Mouse (Mus musculus) erythroid progenitor cell, adult 5-6 weeks (primary cell): Measurements from ENCODE around the gene Ccdc36. TPM values are rescaled to one million over a fixed set of nuclear protein-coding genes. Genes with fewer than 3 reads are reported as not detected.

ENCODE experiments used
- ATAC-seq: replicated peaks from 2 replicates; pipeline ENCODE4 v1.8.0; 2016; ENCODE audit warnings: moderate number of reproducible peaks, mild to moderate bottlenecking, moderate TSS enrichment, inconsistent platforms; ENCODE audit not compliant: poor library complexity, low FRiP score, severe bottlenecking
- total RNA-seq, 2 experiments: library from RNA; stranded (forward) in 1 of 2; stranded (reverse) in 1 of 2; fragments of 150-400 nt in 1 of 2; fragments of 186-747, 209-891 nt in 1 of 2; gene quantifications; 2 replicates each; pipeline versions ENCODE4 v1.2.3 to v1.2.4; 2015 to 2017; ENCODE audit warnings: low replicate concordance in 2 of 2

Ccdc36 gene
- total RNA-seq, 2 experiments from 2014 or later: 1.1 TPM; not detected in 1

DNA sequence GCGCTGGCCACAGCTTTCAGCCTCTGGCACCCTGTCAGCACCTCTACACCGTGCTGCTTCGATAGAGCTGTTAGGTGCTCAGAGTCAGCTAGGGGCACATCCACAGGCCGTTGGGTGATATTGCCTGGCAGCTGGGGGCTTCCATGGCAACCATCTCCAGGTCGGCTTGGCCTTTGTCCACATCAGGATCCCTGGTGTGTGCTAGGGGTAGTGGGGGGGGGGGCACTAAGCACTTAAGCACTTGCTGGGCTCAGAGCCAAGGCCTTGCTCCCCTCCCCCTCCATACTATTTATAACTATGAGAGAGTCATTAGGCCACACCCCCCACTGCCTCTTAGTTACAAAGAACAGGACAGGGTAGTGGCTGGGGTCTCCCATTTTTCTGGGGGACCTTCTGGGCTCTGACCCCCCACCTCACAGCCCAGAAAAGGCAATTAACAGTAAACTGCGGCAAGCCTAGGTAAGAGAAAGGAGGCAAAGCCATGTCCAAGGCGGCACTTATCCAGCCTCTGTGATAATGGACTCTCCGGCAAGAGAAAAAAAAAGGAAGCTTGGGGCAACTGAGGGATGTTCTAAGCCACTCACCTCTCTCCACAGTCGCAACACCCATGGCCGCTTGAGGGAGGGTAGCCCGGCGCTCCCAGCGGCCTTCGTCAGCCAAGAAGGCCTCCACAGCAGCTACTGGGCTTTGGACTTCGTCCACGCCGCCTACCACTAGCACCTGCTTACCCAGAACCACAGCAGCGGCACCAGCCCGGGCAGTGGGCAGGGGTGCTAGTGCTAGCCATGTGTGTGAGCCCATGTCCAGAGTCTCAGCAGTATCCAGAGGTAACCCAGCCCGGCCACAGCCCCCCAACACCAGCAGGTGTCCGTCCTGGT, 22.2 kb upstream of the Ccdc36 start:
- no peak for ATAC-seq

DNA sequence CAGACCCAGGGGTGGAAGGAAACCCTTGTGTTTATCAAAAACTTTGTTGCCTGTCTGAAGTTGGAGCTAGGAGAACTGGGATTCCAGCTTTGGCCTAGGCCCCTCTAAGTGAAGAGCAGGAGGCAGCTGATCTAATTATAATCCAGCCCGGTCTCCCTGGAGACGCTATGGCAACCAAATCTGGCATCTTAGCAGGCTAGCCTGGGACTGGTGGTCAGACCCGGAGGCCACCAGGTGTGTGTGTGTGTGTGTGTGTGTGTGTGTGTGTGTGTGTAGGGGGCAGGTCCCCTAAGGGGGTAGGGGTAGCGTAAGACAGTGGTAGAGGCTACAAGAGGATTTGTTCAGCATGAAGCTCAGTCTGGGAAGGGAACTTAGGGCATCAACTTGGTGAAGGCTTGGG, 21.6 kb upstream of the Ccdc36 start:
- ATAC-seq: no peak

DNA sequence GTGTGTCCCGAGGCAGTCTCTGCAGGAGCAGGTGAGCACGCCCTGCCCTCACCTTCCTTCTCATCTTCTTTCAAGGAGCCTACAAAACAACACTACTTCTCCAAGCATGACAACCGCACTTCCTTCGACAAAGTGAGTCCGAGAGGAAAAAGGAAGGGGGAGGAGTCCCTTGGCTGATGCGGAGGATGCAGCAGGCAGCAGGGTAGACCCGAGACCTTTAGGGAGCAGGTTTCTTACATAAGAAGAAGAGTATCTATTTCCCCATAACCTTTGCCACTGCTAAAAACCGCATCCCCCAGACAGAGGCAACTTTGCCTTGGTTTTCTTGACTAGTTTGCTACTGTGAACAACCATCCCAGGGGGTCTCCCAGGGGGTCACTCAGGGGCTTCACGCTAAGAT, 16.8 kb upstream of the Ccdc36 start:
- ATAC-seq: no peak

DNA sequence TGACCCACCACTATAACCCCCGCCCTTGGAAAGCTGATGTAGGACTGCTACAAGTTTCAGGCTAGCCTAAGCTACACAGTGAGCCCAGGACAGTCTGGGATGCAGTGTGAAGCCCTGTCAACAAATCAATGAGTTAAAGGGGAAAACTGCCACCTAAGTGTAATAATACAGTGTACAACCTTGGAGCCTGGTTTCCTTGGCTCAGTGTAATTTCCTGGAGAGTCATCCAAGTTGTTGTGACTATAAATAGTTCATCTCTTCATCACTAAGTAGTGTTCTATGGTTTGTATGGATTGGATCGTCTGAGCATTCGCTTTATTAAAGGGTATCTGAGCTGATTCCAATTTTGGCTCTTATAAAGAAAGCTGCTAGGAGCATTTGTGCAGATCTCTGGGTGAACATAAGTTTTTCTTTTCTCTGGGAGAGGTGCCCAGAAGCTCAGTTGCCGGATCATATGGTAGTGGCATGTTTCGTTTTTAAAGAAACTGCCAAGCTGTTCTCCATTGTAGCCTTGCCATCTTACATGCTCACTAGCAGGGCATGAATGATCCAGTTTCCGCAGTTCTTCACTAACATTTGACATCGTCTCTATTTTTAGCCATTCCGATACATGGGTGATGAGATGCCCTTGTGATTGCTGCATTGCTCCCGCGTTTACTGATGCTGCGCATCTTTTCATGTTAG, 13.1 kb upstream of the Ccdc36 start:
- ATAC-seq: no peak

DNA sequence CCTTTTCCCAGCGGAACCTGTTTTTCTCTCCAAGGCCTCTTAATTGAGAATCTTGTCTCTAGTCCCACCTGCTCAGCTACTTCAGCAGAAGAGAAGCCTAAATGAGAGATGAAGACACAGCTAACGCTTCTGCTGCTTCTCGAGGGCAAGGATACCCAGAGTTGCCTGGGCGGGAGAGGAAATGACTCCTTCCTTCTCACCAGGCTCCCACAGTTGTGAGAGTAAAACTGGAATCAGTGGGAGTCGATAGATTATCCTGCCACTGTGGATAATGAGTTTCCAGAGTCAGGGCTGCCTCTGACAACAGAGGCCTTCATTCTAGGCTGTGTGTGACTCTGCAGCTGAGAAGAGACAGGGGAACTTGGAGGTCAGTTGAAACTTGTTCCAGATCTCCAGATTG, 12.2 kb upstream of the Ccdc36 start:
- no peak for ATAC-seq

DNA sequence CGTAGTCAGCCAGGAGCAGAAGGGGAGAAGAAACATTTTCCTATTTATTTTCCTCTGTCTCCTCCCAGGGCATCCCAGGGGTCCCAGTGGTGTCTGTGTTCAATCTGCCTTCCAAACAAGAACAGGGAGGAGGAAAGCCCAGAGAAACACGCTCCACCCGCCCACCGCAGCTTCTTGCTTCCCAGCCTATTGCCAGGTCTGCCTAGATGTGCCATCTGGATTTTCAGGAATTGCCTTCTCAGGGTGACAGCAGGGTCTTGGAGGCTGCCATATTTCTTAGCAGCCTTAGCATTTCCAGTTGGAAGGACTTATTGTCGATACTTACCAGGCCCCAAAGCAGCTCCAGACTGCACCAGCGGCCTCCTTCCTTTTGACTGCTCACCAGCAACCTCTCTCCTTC, 10.9 kb upstream of the Ccdc36 start:
- no peak for ATAC-seq

DNA sequence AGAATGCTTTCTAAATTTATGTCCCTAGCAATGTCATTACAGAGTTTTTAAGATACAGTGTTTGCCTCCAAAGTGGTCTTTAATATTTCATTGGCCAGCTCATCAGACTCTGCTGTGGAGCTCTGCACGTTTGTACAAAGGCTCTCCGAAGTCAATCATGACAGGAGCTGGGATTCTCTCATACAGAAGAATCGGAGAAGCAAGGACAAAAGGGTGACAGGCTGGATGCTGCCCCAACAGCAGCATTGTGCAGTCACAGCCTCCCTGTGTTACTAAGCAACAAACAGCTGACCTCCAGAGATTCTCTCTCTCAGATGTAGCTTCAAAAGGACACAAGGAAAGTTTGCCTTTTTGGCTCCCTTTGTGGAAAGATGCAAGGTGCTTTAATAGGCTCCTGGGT, 7.9 kb upstream of the Ccdc36 start, which contains the start of gene BC048562:
Gene BC048562 (plus strand): TSS at position 301 of the 400 bp plus-strand sequence.
- ATAC-seq: no peak

DNA sequence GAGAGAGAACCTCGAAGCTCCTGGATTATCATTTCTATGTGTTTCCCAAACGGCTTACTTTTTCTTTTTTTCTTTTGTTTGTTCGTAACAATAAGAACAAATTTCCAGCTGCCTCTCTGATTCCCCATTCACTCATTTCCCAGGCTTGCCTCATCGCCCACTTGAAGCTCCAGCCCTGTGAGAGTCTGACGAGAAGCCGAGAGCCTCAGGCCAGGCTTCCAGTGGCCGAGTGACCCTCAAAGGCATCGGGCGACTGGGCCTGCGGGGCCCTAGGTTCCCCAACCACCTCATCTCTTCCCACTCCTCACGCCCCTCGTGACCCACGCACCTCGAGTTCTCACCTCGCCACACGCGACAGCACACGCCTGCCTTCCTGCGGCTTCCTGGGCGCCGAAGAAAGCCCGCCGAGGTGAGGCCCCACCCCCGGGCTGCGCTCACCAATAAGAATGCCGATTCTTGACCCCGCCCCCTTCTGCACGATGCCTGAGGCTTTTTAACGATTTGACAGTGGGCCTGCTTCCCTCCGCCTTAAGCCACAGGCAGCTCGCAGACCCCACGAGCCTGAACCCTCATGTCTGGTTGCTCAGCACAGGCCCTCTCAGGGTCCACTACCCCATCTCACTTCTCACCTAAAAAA, 3.3 kb upstream of the Ccdc36 start:
- peak; percentile 82 for ATAC-seq

DNA sequence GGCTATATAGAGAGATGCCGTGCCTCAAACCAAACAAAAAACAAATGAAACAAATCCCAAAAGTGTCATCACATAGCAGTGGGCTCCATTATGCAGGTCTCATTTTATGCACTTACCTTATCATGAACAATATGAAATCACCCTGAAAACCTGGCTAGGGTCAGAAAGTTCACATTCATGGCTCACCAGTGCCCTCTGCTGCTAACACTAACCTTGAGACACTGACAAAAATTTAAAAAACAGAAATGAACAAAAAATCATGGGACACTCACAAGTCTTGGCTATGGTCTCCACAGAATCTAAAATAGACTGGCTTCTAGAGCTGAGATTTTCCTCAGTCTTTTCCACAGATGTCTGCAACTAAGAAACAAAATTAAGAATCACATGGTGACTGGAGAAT, 16.1 kb downstream of the Ccdc36 start:
- ATAC-seq: no peak

DNA sequence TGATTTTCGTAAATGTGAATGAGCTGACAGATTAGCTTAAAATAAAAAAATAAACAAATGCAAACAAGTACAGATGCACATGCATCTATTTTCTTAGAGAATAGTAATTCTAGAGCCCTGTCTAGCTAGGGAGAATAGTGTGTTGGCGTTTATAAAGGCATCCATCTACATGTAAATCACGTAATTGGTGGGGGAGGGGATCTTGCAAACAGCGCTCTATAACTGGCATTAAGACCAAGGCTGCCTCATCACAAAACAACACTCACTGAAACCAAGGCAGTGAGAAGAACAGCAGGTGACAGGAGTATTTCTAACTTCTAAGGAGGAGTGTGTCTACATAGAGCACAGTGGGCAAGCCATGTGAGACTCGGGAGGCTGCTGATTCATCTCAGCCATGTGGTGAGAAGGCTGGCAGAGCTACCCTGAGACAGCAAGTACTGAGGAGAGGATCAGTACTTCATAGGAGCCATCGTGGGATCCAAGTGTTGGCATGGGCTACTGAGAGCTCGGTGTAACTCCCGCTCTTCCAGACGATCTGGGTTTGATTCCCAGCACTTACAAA, 16.8 kb downstream of the Ccdc36 start:
- ATAC-seq: no peak

DNA sequence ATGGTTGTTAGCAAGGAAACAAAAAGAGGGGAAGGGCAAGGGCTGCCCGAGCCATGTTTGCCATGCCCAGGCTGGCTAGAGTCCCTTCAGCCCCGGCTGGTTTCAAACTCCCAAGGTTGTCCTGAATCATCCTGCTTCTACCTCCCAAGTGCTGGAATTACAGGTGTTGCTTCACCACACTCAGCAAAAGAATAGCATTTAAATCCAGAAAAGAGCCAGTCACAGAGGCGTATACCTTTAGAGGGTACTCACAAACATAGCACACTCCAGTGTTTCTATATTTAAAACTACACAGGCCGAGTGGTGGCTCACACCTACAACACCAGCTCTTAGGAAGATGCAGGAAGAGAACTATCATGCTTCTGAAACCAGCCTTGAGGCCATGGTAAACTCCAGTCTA, 18.7 kb downstream of the Ccdc36 start:
- ATAC-seq: no peak

DNA sequence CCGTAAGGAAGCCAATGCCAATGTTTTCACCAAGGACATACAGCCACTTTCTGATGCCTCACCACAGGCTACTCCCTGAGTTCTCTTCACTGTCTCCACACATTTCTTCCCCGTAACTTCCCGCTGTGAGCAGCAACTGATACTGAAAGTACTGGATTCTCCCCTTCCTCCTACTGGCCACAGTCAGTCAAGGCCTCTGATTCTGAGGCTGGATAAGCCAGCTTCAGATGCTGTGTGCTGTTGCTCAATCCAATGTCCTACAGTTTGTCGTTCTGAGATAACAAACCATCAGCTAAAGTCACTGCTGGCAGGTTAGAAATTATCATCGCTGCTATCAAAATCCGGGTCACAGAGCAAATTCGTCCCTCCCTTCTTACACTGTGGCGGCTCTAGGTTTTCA, 23.8 kb downstream of the Ccdc36 start:
- no peak for ATAC-seq

DNA sequence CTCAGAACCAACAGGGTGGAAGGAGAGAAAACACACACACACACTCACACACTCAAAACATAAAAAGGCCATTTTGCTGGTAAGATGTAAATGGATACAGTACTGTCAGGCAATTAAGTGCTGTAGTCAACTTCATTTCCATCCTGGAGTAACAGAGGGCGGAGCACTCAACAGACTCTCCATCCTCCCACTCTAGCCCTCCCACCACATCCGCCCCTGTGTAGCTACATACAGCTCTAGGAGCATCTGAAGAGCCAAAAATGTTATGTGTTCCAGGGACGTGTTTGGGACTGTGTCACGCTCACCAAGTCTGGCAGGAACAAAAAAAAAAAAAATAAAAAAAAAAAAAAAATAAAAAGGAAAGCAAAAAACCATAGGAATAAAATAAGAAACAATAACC, 25.2 kb downstream of the Ccdc36 start:
- ATAC-seq: no peak

DNA sequence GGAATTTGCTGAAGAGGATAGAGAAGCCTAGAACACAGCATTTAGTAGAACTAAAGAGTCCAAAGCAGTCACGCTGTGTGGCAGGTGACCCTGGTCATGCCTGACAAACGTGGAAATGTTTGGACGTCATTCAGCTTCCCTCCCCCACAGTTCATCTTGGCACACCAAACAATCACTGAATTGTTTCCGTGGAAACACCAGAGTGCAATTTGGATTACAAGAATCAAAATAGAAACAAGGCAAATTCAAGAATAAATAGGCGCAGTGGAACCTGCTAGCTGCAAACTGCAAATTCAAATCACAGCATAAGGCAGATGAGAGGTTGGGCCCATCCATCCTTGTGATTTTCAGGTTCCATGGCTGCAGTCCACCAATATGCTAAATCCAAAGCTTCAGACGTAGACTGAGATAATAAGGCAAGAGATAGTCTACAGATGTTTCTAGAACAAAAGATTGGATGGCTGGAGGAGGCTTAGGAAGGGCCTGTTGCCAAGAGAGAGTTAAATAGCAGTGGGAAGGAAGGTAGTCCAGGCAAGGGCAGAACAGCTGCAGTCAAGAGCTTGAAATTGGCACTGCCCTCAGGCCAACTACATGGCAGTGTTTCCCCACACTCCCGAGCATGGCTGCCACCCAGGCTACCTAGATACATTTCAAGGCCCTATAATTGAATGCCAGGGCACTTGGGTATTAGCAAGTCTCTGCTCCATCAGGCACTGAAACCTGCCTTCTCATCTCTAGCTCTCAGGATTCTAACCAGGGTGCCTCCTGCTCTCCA, 26.9 kb downstream of the Ccdc36 start:
- ATAC-seq: no peak

DNA sequence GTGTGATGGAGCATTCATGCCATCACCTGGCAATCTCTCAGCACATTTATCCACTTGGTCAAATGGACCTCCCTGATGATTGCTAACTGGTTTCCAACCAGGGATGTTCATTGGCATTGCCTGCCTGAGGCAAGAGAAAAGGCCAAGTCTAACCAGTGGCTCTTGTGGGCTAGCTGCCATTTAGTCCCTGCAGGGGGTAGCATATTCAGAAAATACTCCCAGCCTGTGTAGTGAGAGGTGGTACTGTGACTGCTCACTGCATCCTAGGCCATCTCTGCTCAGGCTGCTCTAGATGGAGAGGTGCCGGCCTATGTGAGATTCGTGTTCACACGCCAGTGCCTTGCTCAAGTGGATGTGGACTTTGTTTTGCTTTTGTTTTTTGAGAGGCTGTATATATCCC, 30.0 kb downstream of the Ccdc36 start:
- ATAC-seq: no peak

DNA sequence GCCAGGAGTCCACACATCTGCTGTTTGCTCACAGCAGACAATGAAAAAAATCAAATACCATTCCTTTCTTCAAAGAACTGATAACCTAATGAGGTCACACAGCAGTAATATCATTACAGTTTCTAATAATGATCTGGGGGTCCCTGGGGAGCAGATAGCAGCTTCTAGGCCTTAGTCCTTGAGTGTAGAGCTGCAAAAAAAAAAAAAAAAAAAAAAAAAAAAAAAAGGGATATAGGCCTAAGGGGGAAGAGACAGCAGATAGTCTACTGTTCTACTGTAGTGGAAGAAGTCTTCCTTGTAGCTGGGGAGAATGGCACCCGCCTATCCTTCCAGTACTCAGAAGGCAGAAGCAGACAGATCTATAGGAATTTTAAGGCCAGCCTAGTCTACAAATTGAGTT, 32.9 kb downstream of the Ccdc36 start:
- no peak for ATAC-seq

DNA sequence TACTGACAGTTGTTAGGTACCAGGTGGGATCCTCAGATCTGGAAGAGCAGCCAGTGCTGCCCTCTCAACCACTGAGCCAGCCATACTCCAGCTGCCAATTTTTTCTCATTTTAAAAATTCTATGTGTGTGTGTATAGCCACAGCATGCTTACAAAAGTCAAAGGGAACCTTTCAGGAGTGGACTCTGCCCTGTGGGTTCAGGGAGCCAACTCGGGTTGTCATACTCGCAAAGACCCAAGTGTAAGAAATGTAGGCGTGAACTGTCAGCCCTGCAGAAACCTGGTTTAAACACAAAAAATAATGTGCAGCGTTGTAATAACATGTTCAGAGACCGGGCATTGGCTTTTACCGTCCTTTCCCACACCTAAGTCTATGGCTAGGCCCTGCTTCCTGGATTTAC, 34.1 kb downstream of the Ccdc36 start:
- no peak for ATAC-seq

DNA sequence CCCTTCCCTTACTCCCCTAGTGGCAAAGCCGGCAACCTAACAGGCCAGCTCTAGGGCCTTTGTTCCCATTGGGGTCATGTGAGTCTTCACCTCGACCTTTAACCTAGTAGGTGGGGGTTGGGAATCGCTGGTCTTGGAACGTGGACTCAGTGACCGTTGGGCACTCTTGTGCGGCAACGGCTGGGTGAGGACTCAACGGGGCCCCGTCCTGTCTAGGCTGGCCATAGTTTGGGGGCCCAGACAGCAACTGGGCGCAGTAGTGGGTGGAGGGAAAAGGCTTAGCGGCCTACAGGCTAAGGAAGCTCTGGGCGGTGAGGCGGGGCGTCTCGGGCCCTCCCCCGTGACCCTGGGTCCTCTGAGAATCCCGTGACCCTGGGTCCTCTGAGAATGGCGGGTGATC, 35.6 kb downstream of the Ccdc36 start, which contains the start of gene 1700102P08Rik:
Gene 1700102P08Rik (plus strand): TSS at position 130 of the 400 bp plus-strand sequence.
- ATAC-seq: no peak

DNA sequence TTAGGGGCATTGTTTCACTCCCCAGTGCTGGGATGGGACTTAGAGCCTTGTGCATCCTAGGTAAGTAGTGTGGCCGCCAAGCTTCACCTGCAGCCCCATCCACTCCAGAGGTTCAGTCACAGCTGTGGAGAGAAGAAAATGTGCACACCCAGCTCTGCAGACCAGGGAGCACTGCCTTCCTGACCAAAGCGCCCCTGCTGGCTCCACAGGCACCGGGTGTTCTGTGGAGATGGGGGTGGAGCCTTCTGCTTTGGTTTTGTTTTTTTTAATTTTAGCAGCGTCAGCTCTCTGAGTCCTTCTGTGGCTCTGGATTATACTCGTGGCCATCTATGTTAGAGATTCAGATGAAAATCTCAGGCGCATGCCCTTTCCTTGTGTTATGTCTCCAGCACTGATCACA, 39.1 kb downstream of the Ccdc36 start:
- ATAC-seq: no peak

DNA sequence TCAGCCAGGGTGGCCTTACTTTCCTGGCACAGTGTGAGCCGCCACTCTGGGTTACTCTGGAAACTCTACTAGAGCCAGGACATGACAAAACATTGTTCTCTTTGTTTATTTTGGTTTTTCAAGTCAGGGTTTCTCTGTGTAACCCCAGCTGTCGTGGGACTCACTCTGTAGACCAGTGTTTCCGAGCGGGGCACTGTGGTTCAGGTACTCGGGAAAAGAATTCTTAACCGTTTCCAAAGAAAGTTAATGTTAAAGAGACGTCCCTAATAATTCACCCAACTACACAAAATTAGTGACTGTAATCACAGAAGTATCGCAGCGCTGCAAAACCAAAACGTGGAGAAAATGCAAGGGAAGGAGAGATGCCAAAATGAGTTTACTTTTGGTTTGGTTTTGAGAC, 39.7 kb downstream of the Ccdc36 start:
- ATAC-seq: no peak
